Mouse (Mus musculus): ENCODE measurements around the gene Nid1.
A peak's percentile ranks its signal among the peaks of the same experiment; 100 is the strongest.
"Not testable (repeated sequence)": the region's sequence is repeated elsewhere in the genome, so short reads cannot be mapped to it uniquely, and the experiment has no call there.

Gene Nid1

DNA sequence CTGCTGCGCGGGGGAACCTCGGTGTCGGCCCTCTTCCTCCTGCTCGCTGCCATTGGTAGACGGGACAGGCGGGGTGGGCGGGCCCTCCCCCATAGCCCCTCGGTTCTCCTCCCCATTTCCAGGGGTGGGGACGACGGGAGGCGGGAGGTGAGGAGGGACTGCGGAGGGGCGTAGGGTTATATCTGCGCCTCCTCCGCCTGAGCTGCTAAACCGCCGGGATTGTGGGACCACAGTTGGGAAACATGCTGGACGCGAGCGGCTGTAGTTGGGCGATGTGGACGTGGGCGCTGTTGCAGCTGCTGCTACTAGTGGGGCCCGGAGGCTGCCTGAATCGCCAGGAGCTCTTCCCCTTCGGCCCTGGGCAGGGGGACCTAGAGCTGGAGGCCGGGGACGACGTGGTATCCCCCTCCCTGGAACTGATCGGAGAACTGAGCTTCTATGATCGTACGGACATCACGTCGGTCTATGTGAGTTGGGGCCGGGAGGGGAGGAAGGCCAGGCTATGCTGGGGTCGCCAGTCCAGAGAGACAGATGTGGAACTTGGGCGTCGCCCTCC, at the start of gene Nid1:
Nid1 (plus strand) TSS at position 92 of the 556 bp plus-strand sequence.
- peak; percentile 15 for DNase-seq (ENCODE audit: low spot score)

DNA sequence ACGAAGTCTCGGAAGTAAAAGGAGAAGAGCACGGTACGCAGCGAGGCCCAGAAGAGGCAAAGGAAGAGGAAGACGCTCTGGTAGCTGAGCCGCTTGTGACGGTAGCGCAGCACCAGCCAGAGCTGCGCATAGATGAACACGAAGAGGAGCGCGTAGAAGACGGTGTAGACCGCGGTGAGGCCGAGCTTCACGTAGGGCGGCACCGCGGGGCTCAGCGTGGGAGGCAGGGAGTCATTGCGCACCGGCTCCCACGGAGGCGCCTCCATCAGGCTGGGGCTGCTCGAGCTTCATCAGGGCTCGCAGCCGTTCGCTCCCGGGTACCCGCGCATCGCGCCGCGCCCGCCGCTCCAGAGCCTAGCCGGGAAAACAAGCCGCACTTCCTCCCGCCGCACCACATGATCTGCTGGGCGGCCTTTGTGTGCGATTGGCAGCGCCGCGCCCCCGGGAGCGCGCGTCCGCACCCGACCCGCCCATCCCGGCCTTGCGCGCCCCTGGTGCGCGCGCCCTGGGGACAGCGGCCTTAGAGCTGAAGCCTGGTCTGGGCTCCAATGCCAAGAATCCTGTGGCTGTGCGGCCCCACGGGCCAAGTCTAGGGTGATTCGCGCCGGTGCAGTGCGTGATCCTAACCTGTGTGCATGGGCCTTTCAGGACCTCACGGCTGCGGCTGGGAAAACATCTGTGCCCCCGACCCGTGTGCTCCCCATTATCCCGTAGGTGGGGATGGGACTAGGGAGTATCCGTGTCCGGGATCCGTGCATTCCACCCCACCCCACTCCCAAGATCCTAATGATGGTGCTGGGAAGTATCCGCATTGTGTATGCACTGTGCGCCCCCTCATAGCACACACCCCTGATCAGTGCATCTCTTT, 43.9 kb upstream of the Nid1 start, which contains the start of gene Gpr137b:
Gpr137b (minus strand) TSS at position 787 of the 868 bp plus-strand sequence.
- peak; percentile 41 for DNase-seq (ENCODE audit: low spot score)

DNA sequence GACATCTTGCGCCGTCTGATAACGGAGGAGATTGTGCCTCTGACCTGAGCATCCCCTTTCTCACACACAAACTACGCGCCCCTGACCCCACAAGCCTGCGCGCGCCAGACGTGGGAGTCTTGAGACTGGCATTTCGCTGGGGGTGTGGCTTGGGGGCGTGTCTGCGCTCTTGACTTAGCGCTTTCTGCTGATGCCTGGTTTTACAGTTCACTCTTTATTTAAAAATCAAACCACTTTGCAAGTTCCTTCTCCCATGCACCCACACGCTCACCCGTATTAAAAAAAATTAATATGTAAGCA, 43.3 kb upstream of the Nid1 start:
- DNase-seq (ENCODE audit: low spot score), result not testable (repeated sequence)

DNA sequence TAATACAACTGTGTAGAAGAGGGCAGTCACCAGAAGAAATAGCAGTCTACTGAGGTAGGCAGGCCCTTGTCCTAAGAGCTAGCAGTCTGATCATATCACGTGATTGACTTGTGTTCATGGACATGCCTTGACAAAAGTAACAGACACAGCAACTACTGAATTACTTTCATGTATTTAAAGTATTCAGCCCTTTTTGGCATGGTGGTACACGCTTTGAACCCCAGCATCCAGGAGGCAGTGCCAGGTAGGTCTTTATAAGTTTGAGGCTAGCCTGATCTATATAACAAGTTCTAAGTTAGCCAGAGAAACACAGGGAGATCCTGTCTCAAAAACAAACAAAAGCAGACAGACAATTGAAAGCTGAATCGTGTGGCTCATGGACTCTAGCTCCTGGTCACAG, 36.5 kb upstream of the Nid1 start:
- DNase-seq (ENCODE audit: low spot score), result not testable (repeated sequence)

DNA sequence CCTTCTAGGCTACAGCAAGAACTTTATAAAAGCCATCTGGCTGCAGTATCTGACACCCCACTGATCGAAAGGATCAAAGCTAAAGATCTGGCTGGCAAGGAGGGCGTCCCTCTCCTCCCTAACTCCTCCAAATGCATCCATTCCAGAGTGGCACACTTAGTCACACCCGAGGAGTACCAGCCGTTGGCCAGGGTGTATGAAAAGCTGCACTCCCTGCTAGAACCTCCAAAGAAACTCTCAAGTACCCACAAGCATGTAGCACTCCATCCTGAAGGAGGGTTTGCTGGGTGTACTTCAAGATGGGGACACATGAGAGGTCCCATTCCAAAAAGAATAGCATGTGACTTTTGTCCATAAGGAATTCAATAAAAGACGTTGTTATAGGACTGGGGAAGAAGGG, 34.5 kb upstream of the Nid1 start:
- not testable (repeated sequence) for DNase-seq (ENCODE audit: low spot score)

DNA sequence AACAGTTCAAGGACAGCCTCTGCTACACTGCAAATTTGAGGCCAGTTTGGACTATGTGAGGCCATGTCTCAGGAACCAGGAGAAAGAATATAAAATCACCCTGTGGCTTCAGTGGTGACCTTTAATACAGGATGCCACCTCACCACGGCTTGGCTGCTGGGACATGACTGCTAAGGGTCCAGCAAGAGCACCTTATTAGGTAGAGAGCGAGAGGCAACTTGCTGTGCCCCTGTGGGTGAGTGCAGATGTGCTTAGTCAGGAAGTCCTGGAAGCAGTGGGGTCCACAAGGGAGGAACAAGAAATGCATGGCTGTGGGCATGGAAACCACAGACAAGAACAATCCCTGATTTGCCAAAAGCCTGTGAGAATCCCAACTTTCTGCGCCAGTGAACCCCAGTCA, 34.0 kb upstream of the Nid1 start:
- not testable (repeated sequence) for DNase-seq (ENCODE audit: low spot score)

DNA sequence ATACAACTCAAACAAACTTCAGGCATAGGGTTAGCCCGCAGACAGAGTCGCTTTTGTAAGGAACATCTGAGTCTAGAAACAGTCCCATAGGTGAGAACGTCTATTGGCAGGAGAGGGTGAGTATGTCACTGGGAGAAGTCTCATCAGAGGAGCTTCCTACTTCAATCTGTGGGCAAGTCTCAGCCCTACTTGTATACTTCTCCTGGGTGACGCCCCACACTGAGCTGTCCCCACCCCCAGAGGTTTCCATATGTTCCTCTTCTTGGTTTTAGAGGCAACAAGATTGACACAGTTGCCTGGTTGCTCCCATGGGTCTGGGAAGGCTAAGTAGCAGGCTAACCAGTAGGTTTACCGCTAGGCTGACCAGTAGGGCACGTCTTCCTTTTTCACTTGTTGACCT, 33.5 kb upstream of the Nid1 start:
- DNase-seq (ENCODE audit: low spot score), result not testable (repeated sequence)

DNA sequence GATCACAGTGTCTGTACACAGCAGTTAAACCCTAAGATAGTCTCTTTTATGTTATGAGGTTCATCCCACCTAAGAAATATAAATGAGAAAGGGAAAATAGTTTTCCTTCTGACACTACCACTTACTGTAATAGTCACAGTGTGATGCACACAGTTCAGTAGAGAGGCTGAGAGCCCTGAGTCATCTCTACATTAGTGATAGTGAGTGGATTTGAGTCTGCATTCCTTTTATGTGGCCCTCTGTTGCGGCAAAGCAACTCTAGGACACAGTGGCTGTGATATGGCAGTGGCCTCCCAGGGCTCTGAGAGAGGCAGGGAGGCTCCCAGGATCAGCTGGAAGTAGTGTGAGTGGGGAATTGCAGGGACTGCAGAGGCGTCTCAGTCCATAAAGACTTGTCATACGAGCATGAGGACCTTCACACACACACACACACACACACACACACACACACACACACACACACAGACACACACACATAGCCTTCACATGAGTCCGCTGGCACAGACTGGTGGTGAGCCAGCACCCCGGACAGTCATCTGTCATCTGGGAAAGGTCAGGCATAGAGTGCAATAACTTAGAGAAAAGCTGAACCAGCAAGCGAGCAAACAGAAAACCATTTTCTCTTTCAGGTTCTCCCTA, 32.7 kb upstream of the Nid1 start:
- DNase-seq (ENCODE audit: low spot score), result not testable (repeated sequence)

DNA sequence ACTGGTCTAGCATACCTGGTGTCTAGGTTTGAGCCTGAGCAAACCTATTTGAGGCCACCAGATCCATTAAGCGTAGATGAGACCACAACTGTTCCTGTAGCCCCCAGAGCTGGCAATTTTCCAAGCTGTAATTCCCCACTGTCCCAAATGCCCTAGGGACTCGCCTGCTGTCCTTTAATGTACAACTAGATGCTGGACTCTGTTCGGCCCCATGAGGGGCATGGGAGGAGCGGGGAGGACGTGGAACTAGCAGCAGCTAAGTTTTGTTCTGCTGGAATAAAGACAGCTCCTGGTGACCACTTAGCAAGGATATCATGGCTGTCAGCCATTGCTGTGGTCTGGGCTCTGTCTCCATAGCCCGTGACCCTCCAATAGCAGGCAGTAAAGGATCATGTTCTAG, 31.8 kb upstream of the Nid1 start:
- not testable (repeated sequence) for DNase-seq (ENCODE audit: low spot score)

DNA sequence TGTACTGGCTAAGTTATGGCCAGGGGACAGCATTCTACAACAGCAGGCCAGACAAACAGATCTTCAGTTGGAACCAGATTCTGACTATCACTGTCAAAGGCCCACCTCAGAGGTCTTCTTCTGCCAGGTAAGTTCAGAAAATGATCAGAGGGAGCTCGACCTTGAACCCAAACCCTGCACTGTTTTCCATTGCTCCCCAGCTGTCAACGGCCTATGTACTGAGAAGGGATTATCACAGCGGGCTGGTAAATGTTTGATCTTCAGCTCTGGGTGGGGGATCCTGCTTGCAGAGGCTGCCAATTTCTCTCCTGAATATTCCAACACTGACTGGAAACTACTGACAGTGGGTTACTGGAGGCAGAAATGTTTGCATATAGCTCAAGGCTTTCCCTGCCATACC, 23.1 kb upstream of the Nid1 start:
- DNase-seq (ENCODE audit: low spot score), result no peak

DNA sequence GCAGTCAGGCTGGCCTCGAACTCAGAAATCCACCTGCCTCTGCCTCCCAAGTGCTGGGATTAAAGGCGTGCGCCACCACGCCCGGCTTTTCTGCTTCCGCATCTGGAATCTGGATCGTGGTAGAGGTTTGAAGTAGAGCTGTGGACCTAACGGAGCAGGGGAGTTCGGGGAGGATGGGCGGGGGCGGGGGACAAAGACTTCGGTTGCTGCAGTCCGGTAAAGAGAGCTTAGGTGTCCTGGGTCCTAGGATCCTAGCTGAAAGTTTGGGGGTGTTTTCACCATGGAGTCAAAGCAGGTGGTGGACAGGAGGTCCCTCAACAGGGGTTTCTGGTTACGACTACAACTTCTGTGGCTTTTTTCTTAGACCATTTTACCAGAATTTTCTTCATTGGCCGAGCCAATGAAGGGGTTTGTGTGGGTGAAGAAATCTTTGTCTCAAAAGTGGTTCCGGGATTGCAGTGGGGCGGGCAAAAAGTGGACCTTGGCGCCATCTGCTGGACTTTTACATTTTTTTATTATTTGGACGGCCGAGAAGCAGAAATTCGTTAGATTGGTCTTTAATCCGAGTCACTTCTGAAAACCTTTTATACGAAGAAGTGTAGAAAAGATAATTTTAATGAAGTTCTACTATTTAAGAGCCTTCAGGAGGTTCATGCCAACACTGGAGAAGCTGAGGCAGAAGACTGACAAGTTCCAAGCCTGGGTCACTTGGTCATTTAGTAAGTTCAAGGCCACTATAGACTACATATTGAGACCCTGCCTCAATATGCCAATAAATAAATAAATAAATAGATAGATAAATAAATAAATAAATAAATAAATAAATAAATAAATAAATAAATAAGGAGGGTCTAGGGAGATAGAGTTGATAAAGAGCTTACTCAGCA, 22.0 kb upstream of the Nid1 start:
- peak; percentile 57 for DNase-seq (ENCODE audit: low spot score)

DNA sequence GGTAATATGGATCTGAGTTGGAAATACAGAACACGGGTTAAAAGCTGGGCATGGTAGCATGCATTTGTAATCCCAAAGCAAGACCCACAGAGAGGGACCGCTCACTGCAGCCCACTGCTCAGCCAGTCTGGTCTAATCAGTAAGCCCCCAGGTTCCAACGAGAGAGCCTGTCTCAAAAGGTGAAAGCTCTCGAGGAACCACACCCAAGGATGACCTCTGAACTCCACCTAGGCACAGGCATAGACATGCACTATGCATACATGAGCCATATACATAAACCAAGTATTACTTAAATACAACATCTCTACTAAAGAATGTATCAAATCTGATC, 21.4 kb upstream of the Nid1 start:
- DNase-seq (ENCODE audit: low spot score), result not testable (repeated sequence)

DNA sequence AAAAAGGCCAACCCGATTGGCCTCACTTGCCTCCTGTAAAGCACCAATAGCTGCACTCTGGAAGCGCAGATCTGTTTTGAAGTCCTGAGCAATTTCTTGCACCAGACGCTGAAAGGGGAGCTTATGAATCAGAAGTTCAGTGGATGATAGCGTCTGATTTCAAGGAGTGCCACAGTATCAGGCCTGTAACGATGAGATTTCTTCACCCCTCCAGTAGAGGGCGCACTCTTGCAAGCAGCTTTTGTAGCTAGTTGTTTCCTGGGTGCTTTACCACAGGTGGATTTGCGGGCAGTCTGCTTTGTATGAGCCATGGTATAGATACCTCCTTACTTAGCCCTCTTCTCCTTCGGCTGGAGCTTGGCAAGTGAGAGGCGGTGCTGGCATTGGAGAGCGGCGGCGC, 18.5 kb upstream of the Nid1 start:
- not testable (repeated sequence) for DNase-seq (ENCODE audit: low spot score)

DNA sequence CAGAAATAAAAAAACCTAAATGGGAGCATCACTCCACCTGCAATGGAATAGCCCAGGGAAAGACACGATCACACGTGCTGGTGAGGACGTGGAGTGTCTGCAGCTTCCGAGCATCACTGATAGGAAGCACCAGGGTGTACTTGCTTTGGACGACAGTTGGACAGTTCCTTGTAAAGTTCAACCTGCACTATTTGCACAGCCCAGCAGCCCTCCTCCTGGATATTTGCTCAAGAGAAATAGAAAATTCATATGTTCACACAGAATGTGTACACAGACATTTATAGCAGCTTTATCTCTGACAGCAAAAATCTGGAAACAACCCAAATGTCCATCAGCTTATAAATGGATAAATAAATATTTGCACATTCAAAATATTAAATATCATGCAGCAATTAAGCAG, 14.1 kb upstream of the Nid1 start:
- DNase-seq (ENCODE audit: low spot score), result not testable (repeated sequence)

DNA sequence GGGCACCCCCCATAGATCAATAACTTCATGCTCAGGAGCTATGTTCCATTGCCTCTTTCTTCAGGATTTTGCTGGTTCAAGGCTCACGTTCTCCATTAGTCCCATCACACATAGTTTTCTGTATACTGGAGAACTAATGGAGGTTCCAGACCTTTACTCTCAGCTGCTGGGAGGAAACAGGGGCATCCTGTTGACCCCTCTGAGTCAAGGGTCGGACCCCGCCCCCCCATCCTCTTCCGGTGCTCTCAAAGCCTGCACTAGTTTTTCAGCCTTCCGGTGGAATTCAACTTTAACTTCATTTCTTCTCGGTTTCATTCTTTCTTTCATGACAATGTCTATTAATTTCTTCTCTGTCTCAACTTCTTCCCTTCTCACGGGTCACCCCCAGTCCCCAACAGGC, 1.2 kb upstream of the Nid1 start:
- DNase-seq (ENCODE audit: low spot score), result not testable (repeated sequence)

DNA sequence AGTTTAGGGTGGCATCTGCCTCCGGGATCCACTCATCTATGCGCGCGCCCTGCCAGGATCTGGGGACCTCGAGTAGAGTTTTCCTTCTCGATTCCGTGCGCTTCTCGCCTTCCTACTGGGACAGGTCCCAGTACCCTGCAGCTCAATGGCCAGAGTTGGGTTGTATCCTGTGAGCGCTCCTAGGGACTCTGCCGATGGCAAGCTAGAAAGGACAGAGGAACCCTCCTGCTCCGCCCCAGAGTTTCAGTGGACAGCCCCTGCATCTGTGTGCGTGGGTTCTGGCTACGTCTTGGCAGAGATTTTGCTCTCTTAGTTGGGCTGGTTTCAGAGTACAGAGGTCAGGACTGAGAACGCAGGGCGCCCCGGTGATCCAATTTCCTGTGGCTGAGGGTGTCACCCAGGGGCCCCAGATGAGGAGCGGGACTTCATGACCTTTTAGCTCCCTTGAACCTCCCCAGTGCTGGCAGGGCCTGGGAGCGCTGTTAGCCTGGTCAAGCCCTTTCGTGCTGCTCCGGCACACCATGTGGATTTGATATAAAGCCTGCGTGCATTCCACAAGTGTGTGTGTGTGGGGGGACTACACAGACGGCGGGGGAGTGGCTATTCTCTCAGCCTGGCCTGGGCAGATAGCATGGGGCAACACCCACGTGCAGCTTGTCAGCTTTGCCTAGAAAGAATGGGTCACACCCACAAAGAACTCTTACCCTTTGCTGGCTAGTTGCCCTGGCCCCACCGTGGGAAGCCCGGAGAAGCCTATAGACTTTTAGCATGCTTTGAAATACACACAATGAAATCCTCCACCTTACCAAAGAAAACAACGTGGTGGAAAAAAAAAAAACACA, 982 bp downstream of the Nid1 start:
- DNase-seq (ENCODE audit: low spot score), result peak; percentile 18

DNA sequence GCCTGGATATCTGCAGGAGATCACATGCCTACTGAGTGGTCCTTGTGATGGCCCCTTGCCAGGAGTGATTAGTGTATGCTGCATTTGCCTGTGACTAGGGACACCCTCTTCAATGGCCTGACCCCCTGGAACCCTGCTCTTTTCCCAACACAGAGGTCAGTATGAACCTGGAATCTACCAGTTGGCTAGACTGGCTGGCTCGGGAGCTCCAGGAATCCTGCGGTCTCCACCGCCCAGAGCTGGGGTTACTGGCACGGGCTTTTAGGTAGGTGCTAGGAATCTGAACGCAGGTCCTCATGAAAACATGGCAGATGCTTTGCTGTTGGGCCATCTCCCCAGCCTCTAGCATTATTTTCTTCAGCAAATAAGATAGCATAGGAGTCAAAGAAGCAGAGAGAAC, 8.2 kb downstream of the Nid1 start:
- DNase-seq (ENCODE audit: low spot score), result not testable (repeated sequence)

DNA sequence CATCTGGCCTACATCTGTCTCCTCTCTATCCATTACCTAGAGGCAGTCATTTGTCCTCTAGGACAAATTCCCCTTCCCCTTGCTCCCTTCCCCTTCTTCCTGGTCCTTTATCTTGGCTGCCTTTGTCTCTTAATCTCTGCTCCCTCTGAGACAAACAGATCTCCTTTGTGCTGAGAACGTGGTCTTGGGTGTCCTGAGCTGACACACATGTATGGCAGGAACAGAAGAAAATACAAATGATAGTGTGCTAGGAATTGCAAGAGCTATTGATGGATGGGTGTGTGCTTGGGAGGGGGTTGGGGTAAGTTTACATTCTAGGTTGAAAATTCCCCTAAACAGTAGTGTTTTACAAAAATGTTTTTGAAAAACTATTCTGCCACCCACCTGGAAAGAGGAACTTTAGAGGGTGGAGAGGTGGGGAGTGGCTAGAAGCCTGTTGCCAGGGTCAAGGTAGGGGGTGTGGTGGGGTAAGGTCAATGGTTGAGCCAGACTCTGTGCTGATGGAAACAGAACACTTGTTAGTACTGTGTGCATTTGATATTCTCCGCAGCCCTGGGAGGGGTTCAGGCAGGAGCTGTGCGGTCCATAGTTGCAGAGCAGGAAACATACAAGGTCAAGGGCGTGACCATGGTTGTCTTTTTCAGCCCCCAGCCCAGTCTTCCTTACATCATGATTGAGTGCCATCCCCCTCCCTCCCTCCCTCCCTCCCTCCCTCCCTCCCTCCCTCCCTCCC, 9.5 kb downstream of the Nid1 start:
- DNase-seq (ENCODE audit: low spot score), result not testable (repeated sequence)

DNA sequence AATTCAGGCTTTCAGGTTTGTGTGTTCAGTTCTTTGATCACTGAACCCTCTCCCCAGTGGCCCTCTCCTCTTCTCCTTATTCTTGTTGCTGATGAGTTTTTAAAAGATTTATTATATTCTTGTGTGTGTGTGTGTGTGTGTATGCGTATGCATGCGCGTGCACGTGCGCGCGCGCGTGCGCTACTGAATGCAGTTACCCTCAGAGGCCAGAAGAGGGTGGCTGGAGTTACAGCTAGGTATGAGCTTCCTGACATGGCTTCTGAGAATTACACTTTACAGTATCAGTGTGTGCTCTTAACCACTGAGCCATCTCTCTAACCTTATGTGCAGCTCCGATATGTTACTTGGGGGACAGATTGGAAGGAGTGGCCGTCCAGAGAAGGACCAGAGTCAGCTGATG, 12.6 kb downstream of the Nid1 start:
- not testable (repeated sequence) for DNase-seq (ENCODE audit: low spot score)

DNA sequence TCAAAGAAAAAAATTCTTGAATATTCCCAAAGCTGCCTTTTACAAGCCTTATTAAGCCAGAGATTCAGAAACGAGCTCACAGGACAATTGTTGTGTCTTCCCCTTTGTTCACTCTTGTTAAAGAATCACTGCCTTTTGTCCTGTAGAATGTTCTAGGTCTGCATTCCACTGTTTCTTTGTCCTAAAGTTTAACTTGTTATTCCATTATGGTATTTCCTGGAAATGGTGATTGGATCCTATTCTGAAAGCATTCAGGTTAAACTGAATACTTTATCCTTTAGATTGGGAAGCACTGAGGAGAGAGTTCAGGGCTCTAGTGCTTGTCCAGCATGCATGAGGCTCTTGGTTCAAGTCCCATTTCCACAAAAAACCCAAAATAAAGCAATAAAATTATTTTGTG, 13.6 kb downstream of the Nid1 start:
- DNase-seq (ENCODE audit: low spot score), result not testable (repeated sequence)

DNA sequence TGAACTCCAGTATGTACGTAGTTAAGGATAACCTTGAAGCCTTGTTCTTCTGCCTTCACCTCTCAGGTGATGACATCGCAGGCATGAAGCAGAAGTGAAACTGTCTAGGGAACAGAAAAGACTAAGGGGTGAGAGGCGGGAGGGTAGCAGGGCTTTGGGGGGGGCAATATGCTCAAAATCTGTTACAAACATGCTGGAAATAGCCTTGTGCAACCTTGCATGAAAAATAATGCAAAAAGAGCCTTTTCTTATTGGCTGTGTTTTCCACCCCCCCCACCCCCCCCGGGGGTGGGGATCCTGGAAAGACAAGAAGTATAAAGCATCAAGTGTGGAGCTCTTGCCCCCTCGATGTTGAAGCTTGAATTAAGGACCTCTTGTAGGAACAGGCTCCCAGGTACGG, 16.0 kb downstream of the Nid1 start:
- DNase-seq (ENCODE audit: low spot score), result not testable (repeated sequence)
